Mouse (Mus musculus): ENCODE results near the gene Borcs7. TPM values are rescaled to one million over a fixed set of nuclear protein-coding genes. Genes with fewer than 3 reads are reported as not detected.
A peak's percentile ranks its signal among the peaks of the same experiment; 100 is the strongest.

Borcs7 gene
- total RNA-seq (2021): 10 to 100 TPM; 20.7 to 21.6 TPM
- long read RNA-seq, experiment 1, transcript Borcs7-201 (5 exons, 2,176 nt): major isoform, 20 of 32 reads
- long read RNA-seq, experiment 1, partial matches to known transcripts: 2 of 32 reads
- long read RNA-seq, experiment 1, other reads (novel, unspliced or antisense): 10 of 32 reads
- long read RNA-seq, experiment 2, transcript Borcs7-201 (5 exons, 2,176 nt): major isoform, 25 of 33 reads
- long read RNA-seq, experiment 2, partial matches to known transcripts: 0 of 33 reads
- long read RNA-seq, experiment 2, other reads (novel, unspliced or antisense): 8 of 33 reads

- DNase-seq (ENCODE audit: low spot score in 2 of 2): peak; percentile 94 to 95
Observed at GRCm38 (mm10) chr19:46689460-46690372, at the start of gene Borcs7. Gene Borcs7, plus strand, starts transcription at chr19:46689906.

- no peak for DNase-seq (ENCODE audit: low spot score in 2 of 2)
Observed at GRCm38 (mm10) chr19:46640780-46641179, 48.9 kb upstream of the Borcs7 start.

- DNase-seq (ENCODE audit: low spot score in 2 of 2): no peak
Observed at GRCm38 (mm10) chr19:46641420-46642085, 48.2 kb upstream of the Borcs7 start.

DNA sequence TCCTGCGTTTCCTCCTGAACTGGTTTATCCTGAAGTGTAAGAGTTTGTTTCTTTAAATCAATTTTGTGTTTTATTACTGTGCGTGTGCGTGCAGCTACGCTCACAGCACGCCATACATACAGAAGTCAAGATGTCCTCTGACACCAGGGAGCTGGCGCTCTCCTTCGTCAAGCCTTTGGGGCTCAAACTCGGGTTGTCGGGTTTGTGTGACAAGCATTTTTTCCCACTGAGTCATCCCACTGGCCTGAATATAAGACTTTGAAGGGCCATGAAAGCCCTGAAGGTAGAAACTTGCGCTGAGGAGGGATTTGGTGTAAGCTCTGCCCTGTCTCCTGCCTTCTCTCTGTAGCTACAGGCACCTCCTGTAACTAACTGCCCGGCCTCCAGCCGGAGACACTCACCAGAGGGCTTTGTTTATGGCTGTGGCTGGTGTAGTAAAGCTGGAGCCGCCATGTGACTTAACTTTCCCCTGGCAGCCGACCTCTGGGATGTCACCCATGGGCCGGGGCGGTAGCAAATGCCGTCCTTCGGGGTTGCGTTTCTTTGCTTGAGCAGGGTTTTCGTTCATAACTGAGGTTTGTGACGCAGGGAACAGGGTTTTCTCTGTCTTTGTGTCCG, 47.5 kb upstream of the Borcs7 start:
- no peak for DNase-seq (ENCODE audit: low spot score in 2 of 2)

- no peak for DNase-seq (ENCODE audit: low spot score in 2 of 2)
Observed at GRCm38 (mm10) chr19:46643236-46643635, 46.5 kb upstream of the Borcs7 start.

DNA sequence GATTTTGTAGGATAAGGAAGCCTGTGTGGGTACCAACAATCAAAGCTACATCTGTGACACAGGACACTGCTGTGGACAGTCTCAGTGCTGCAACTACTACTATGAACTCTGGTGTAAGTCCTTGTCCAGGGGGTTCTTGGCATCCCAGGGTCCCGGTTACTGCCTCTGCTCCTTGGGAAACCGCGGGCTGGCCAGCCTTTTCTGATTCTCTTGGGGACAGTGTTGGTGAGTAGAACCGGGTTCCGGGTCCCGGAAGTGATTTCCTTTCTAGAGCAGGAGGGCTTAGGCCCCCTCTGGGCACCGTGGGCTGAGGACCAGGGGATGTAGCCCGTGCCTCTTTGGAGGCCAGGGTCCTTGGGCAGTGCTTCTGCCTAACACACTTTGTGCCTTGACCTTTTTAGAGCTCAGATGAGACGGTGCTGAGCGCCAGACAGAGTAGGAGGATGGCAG, 45.3 kb upstream of the Borcs7 start:
- no peak for DNase-seq (ENCODE audit: low spot score in 2 of 2)

- DNase-seq (ENCODE audit: low spot score in 2 of 2): no peak
Observed at GRCm38 (mm10) chr19:46644793-46645602, 44.7 kb upstream of the Borcs7 start.

- no peak for DNase-seq (ENCODE audit: low spot score in 2 of 2)
Observed at GRCm38 (mm10) chr19:46646041-46646481, 43.6 kb upstream of the Borcs7 start.

GRCm38 (mm10) chr19:46647254-46647653, 42.5 kb upstream of the Borcs7 start:
- no peak for DNase-seq (ENCODE audit: low spot score in 2 of 2)

DNA sequence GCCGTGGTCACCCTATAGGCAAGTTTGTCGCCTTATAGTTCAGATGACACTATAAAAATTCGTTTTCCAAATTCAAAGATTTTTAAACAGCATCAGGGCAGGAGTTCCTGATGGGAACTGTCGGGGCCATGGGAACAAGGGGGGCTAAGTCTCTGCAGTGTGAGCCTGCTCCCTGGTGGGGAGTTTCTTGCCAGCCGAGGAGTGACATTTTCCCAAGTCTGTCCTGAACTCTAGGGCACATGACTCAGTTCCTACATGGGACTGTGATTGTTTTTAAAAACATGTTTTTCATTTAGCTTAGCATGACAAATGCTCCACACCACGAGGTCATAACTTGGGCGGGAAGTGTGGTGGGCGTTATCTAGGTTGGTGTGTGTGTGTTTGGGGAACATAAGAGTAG, 41.9 kb upstream of the Borcs7 start:
- no peak for DNase-seq (ENCODE audit: low spot score in 2 of 2)

GRCm38 (mm10) chr19:46648565-46648964, 41.1 kb upstream of the Borcs7 start:
- no peak for DNase-seq (ENCODE audit: low spot score in 2 of 2)

- DNase-seq (ENCODE audit: low spot score in 2 of 2): no peak
Observed at GRCm38 (mm10) chr19:46653188-46653587, 36.5 kb upstream of the Borcs7 start.

DNA sequence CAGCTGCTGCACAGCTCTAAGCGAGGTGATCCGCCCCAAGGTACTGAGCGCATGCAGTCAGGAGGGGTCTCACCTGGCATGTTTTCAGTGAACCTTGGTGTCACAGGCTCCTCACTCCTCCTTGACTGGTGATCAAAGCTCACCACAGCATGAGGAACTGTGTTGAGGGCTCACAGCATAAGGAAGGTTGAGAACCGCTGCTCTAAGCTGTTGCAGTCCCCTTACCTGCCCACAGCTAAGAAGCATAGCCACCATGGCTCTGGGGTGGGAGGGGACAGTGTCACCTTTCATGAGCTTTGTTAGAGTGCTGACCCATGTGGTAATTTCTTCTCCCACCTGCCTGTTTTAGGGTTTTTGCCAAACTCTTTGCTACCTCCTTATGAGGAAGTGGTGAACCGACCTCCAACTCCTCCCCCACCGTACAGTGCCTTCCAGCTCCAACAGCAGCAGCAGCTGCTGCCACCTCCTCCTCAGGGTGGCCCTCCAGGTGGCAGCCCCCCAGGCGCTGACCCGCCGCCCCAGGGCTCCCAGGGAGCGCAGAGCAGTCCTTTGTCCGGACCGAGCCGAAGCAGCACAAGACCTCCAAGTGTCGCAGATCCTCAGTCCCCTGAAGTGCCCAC, 36.0 kb upstream of the Borcs7 start:
- DNase-seq (ENCODE audit: low spot score in 2 of 2): no peak

DNA sequence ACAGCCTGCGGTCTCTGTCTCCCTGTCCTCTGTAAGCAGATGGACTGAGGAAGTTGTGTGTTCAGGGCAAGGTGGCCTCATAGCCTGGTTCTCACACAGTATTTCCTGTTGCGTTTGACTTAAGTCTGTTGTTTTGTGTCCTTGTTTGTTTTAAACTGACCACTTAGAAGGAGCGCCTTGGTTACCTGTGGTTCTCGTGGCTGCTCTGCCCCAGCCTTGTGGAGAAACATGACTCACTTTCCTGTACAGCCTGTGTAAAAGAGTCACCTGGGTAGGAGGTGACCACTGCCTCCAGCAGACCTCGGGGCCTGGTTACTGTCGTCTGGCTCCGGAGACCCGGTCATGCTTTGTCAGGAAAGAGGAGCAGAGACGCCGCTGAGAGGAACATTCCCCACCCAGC, 34.1 kb upstream of the Borcs7 start:
- DNase-seq (ENCODE audit: low spot score in 2 of 2): no peak

DNA sequence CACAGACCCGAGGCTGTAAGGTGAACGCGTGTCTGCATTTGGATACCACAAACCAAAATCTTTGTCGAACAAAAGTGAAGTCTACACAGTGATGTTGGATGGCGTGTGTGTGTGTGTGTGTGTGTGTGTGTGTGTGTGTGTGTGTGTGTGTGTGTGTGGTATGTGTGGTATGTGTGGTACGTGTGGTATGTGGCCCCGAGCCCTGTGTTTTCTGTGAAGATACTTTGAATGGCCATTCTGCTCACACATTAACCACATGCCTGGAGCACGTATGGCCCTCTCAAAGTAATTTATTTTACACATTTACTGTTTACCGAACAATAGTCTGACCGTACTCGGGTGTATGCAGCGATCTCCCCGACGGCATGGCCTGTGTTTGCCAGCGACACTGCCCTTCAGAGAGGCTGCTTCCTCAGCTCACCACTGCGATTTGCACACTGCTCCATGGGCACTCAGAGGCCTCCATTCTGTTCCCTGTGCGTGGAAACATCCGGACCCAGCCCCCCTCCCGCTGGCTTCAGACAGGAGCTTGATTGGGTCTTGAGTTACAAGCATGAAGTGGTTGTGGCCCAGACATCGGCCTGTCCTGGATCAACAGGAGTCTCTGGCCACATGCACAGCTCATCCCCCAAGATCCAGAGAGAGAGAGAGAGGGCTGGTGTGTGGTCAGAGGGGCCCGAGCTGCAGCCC, 33.4 kb upstream of the Borcs7 start:
- DNase-seq (ENCODE audit: low spot score in 2 of 2): no peak

DNA sequence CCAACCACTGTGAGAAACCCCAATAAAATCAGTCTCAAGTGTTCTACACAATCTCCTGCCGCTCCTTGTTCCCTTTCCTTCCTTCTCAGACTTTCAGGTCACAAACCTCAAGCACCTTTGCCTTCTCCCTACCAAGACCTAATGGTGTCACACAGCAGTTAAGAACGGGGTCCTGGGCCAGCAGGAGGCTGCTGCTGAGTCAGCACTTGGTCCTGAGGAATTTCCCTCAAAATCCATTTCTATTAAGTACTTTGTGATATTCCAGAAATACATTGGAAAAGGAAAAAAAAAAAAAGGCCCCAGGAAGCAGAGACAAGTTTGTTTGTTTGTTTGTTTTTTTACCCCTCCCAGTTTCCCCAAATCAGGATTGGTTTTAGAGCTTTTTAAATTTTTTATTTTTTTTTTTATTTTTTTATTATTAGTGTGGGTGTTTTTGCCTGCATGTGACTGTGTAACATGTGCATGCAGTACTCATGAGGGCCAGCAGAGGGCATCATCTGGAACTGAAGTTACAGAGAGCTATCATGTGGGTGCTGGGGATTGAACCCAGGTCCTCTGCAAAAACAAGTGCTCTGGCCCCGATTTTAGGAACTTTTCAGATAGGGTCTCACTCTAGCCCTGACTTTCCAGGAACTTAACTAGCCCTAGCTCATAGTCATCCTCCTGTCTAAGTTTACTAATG, 32.2 kb upstream of the Borcs7 start:
- DNase-seq (ENCODE audit: low spot score in 2 of 2): no peak

GRCm38 (mm10) chr19:46658348-46658747, 31.4 kb upstream of the Borcs7 start:
- DNase-seq (ENCODE audit: low spot score in 2 of 2): no peak

GRCm38 (mm10) chr19:46658851-46659250, 30.9 kb upstream of the Borcs7 start:
- no peak for DNase-seq (ENCODE audit: low spot score in 2 of 2)

GRCm38 (mm10) chr19:46661511-46661910, 28.2 kb upstream of the Borcs7 start:
- no peak for DNase-seq (ENCODE audit: low spot score in 2 of 2)

Data from left cerebral cortex, adult 18-20 months (tissue).